Mouse (Mus musculus) Patski (cell line): ENCODE results near the gene Grap2. TPM values are rescaled to one million over a fixed set of nuclear protein-coding genes. Genes with fewer than 3 reads are reported as not detected.

Experiments used
- ATAC-seq: fragments of 100-300 bp; one replicate; pipeline ENCODE4 v1.8.0; 2021
- CTCF ChIA-PET: fragments of 350-600 bp; sonication (Branson Sonifier 250); formaldehyde crosslinking; loops from one replicate; lab custom pipeline; 2022; ENCODE audit warnings: inconsistent platforms; lab: Charles Lee
- POLR2A ChIA-PET: fragments of 350-600 bp; sonication (Branson Sonifier 250); formaldehyde crosslinking; loops from one replicate; lab custom pipeline; 2022; ENCODE audit warnings: antibody characterized with exemption, inconsistent platforms; lab: Charles Lee
- DNase-seq: peaks from one replicate; pipeline ENCODE4 v3.0.0-alpha.2; 2011; ENCODE audit warnings: low read depth, low spot score
- H3K27me3 ChIP-seq: fragments of 371-371 bp; one replicate; pipeline ENCODE4 v1.5.1; 2021
- CTCF ChIP-seq: fragments of 100-300 bp; IDR thresholded peaks from one replicate; pipeline ENCODE4 v1.5.1; 2021
- in situ Hi-C: fragments of 300-500 bp; cut with MboI; formaldehyde crosslinking; loops from 3 replicates; pipeline ENCODE4 v1.11.1; 2018; ENCODE audit warnings: low pct_unique_long_range_greater_than_20kb, mixed read lengths
- polyA plus RNA-seq: library from polyadenylated mRNA; unstranded; gene quantifications from one replicate; pipeline ENCODE4 v1.2.3, GENCODE M21; 2021

Grap2 gene
- polyA plus RNA-seq: not detected

- in situ Hi-C loops: no loop called here
- POLR2A ChIA-PET: interaction anchor here (0.5 kb wide), 1 partner anchor 14 kb away, joined by 3 read pairs; no protein-coding TSS in a partner anchor
- CTCF ChIA-PET: no interaction called here
- DNase-seq (no peak), ATAC-seq (no peak)
- TF ChIP-seq CTCF: no peak
- peaks cover 41% of the 10 kb centered on the region for H3K27me3 ChIP-seq
Observed at GRCm38 (mm10) chr15:80572291-80572690, at the start of gene Grap2. Gene Grap2, plus strand, starts transcription at chr15:80572594.

- peaks cover 2% of the 10 kb centered on the region for H3K27me3 ChIP-seq
- in situ Hi-C loops: no loop called here
- CTCF ChIA-PET: no interaction called here
- DNase-seq (no peak), ATAC-seq (no peak)
- POLR2A ChIA-PET: no interaction called here
- no peak for TF ChIP-seq CTCF
Observed at GRCm38 (mm10) chr15:80529955-80530869, 42.2 kb upstream of the Grap2 start.

- DNase-seq: no peak
- POLR2A ChIA-PET: no interaction called here
Observed at GRCm38 (mm10) chr15:80531026-80531425, 41.4 kb upstream of the Grap2 start.

GRCm38 (mm10) chr15:80532281-80533072, 39.9 kb upstream of the Grap2 start:
- peaks cover 6% of the 10 kb centered on the region for H3K27me3 ChIP-seq
- ChIA-PET POLR2A (interaction anchor here (0.7 kb wide), 1 partner anchor 29 kb away, joined by 5 read pairs; no protein-coding TSS in a partner anchor), CTCF (interaction anchor here (1.2 kb wide), 1 partner anchor 12 kb away, joined by 3 read pairs; no protein-coding TSS in a partner anchor)
- TF ChIP-seq CTCF: no peak
- ATAC-seq (no peak), DNase-seq (no peak)
- in situ Hi-C loops: no loop called here

More at GRCm38 (mm10) chr15:80531026-80531425, 41.4 kb upstream of the Grap2 start:
- CTCF ChIA-PET: no interaction called here
- no peak for TF ChIP-seq CTCF
- ATAC-seq: no peak
- in situ Hi-C loops: no loop called here
- peaks cover 6% of the 10 kb centered on the region for H3K27me3 ChIP-seq

- no peak for TF ChIP-seq CTCF
- POLR2A ChIA-PET: no interaction called here
- in situ Hi-C loops: no loop called here
- peak; percentile 48 for ATAC-seq
- CTCF ChIA-PET: no interaction called here
- H3K27me3 ChIP-seq: peaks cover 6% of the 10 kb centered on the region
- DNase-seq: peak; percentile 20
Observed at GRCm38 (mm10) chr15:80533274-80533673, 39.1 kb upstream of the Grap2 start.

- CTCF ChIA-PET: no interaction called here
- no peak for DNase-seq
- no peak for ATAC-seq
- POLR2A ChIA-PET: no interaction called here
- peaks cover 3% of the 10 kb centered on the region for H3K27me3 ChIP-seq
- no peak for TF ChIP-seq CTCF
- in situ Hi-C loops: no loop called here
Observed at GRCm38 (mm10) chr15:80536051-80536450, 36.3 kb upstream of the Grap2 start.

- no peak for TF ChIP-seq CTCF
- in situ Hi-C loops: no loop called here
- peaks cover 3% of the 10 kb centered on the region for H3K27me3 ChIP-seq
- POLR2A ChIA-PET: no interaction called here
- CTCF ChIA-PET: no interaction called here
- ATAC-seq (no peak), DNase-seq (no peak)
Observed at GRCm38 (mm10) chr15:80538075-80538474, 34.3 kb upstream of the Grap2 start.

- DNase-seq: no peak
- TF ChIP-seq CTCF: no peak
- ATAC-seq: no peak
- peaks cover 3% of the 10 kb centered on the region for H3K27me3 ChIP-seq
- ChIA-PET POLR2A (no interaction called here), CTCF (no interaction called here)
- in situ Hi-C loops: no loop called here
Observed at GRCm38 (mm10) chr15:80538671-80539340, 33.6 kb upstream of the Grap2 start.

GRCm38 (mm10) chr15:80544115-80544514, 28.3 kb upstream of the Grap2 start:
- ATAC-seq: no peak
- in situ Hi-C loops: no loop called here
- POLR2A ChIA-PET: no interaction called here
- H3K27me3 ChIP-seq: peaks cover 25% of the 10 kb centered on the region
- no peak for TF ChIP-seq CTCF
- no peak for DNase-seq
- CTCF ChIA-PET: interaction anchor here (1.2 kb wide), 1 partner anchor 12 kb away, joined by 3 read pairs; no protein-coding TSS in a partner anchor

GRCm38 (mm10) chr15:80545430-80545829, 27.0 kb upstream of the Grap2 start:
- no peak for TF ChIP-seq CTCF
- ChIA-PET POLR2A (no interaction called here), CTCF (interaction anchor here (1.2 kb wide), 2 partner anchors 13 to 17 kb away, joined by 3 read pairs; no protein-coding TSS in a partner anchor)
- peaks cover 29% of the 10 kb centered on the region for H3K27me3 ChIP-seq
- in situ Hi-C loops: no loop called here
- no peak for ATAC-seq
- no peak for DNase-seq
